ENCODE assay signal across 18 mouse cellular contexts in the genomic region with DNA sequence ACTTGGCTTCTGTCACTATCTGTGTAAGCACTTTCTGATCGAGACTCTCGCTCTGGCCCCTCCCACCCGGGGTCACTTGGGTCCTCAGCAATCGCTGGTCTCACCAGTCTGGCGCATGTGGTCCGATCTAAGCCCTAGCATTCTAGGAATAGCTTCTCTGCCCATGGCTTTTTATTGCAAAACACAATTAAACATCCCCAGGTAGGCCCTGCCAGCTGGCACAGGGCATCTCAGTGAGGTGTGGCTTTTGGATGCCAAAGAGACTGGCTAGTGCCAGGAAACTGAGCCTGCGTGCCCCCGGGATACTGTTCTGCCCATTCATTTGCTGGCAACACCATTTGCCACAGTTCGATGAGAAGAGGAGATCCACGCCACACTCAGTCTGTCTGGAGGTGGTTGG. TPM values are rescaled to one million over a fixed set of nuclear protein-coding genes. Genes with fewer than 3 reads are reported as not detected.
DNase-seq lines count a peak whose midpoint lies in the region; ATAC-seq and TF ChIP-seq lines count a peak whose summit lies in the region.
"Had no signal": no experiment of that assay in that cellular context is flagged by ENCODE, and none has a peak within 500 bp of the region (broad histone marks: within the 10 kb centered on the region; RNA-seq: fewer than 3 reads in every experiment).

No protein-coding gene starts in this region.

- DNase-seq in forebrain, embryonic 11.5 days (ENCODE audit: low spot score): peak; percentile 34
- DNase-seq in midbrain, postnatal 0 days (ENCODE audit: low spot score): peak; percentile 2
- no peak for DNase-seq in midbrain, embryonic 14.5 days
- peak; percentile 63 for DNase-seq in cerebellum, adult 8-10 months
- DNase-seq in gonadal fat pad, adult 2 months (ENCODE audit: low read depth): peak; percentile 41
- DNase-seq in limb, embryonic 10.5 days (ENCODE audit: low spot score): no peak
- DNase-seq in kidney, adult 11 months: no peak
- DNase-seq: B cell, adult 2 months; gastrocnemius, adult 2 months; heart, postnatal 36 days; lung, embryonic 14.5 days had no signal

- ATAC-seq in forebrain, embryonic 11.5 days (replicated peaks; ENCODE audit: low FRiP score): no peak
- no peak for ATAC-seq in forebrain, embryonic 12.5 days (ENCODE audit: low FRiP score)
- no peak for ATAC-seq in midbrain, postnatal 0 days (ENCODE audit: low FRiP score)
- ATAC-seq in midbrain, embryonic 14.5 days (ENCODE audit: low FRiP score, low TSS enrichment): no peak
- ATAC-seq: midbrain, embryonic 15.5 days had no signal

- H3K27ac ChIP-seq in forebrain, embryonic 11.5 days (ENCODE audit: low read depth, low read length): no peak overlapping the region
- no peak overlapping the region for H3K27ac ChIP-seq in forebrain, embryonic 12.5 days
- H3K27ac ChIP-seq in midbrain, postnatal 0 days (ENCODE audit: low read depth, low read length): no peak overlapping the region
- H3K27ac ChIP-seq in midbrain, embryonic 14.5 days (replicated peaks; ENCODE audit: low read depth, low read length): no peak overlapping the region
- no peak overlapping the region for H3K27ac ChIP-seq in limb, embryonic 10.5 days
- H3K27ac ChIP-seq: embryonic facial prominence, embryonic 13.5 days; forebrain, embryonic 10.5 days; gastrocnemius, adult 2 months; kidney, embryonic 15.5 days; midbrain, embryonic 15.5 days had no signal

- no peak for TF ChIP-seq CTCF in midbrain, postnatal 0 days (IDR thresholded peaks at IDR 0.05)

- no peak overlapping the region for H3K9ac ChIP-seq in forebrain, embryonic 11.5 days (ENCODE audit: low read length)
- H3K9ac ChIP-seq in forebrain, embryonic 12.5 days: no peak overlapping the region
- no peak overlapping the region for H3K9ac ChIP-seq in midbrain, postnatal 0 days (replicated peaks; ENCODE audit: low read length, poor library complexity, severe bottlenecking)
- no peak overlapping the region for H3K9ac ChIP-seq in midbrain, embryonic 14.5 days (replicated peaks; ENCODE audit: low read length)
- H3K9ac ChIP-seq: embryonic facial prominence, embryonic 13.5 days; kidney, embryonic 15.5 days; lung, embryonic 14.5 days; midbrain, embryonic 15.5 days had no signal

- H3K36me3 ChIP-seq in forebrain, embryonic 11.5 days (ENCODE audit: control insufficient read depth, insufficient read depth, low read length): no peaks in the 10 kb centered on the region
- H3K36me3 ChIP-seq in forebrain, embryonic 12.5 days (replicated peaks): no peaks in the 10 kb centered on the region
- H3K36me3 ChIP-seq in midbrain, postnatal 0 days (ENCODE audit: insufficient read depth, low read length): no peaks in the 10 kb centered on the region
- no peaks in the 10 kb centered on the region for H3K36me3 ChIP-seq in midbrain, embryonic 14.5 days (ENCODE audit: control insufficient read depth, insufficient read depth, low read length)
- H3K36me3 ChIP-seq in limb, embryonic 10.5 days: peaks cover 2% of the 10 kb centered on the region; the same call in 1 of the 2 replicates
- H3K36me3 ChIP-seq: embryonic facial prominence, embryonic 13.5 days; forebrain, embryonic 10.5 days; kidney, embryonic 15.5 days; midbrain, embryonic 15.5 days had no signal

- no peak overlapping the region for H3K4me3 ChIP-seq in forebrain, embryonic 11.5 days (ENCODE audit: low read depth, low read length)
- no peak overlapping the region for H3K4me3 ChIP-seq in forebrain, embryonic 12.5 days (replicated peaks)
- no peak overlapping the region for H3K4me3 ChIP-seq in midbrain, postnatal 0 days (ENCODE audit: low read depth, low read length)
- H3K4me3 ChIP-seq in midbrain, embryonic 14.5 days (replicated peaks; ENCODE audit: low read depth, low read length): no peak overlapping the region
- H3K4me3 ChIP-seq in limb, embryonic 10.5 days: no peak overlapping the region
- H3K4me3 ChIP-seq: embryonic facial prominence, embryonic 13.5 days; forebrain, embryonic 10.5 days; gastrocnemius, adult 2 months; kidney, embryonic 15.5 days; midbrain, embryonic 15.5 days had no signal

- WGBS in forebrain, embryonic 11.5 days: 86% methylated on average over 10 of the region's 10 CpGs
- 88% methylated on average over 10 of the region's 10 CpGs for WGBS in forebrain, embryonic 12.5 days
- 77% methylated on average over 10 of the region's 10 CpGs for whole genome bisulfite sequencing in midbrain, postnatal 0 days
- 88% methylated on average over 10 of the region's 10 CpGs for WGBS in midbrain, embryonic 14.5 days
- 84% methylated on average over 10 of the region's 10 CpGs for WGBS in limb, embryonic 10.5 days

- H3K27me3 ChIP-seq in forebrain, embryonic 11.5 days (ENCODE audit: control insufficient read depth, insufficient read depth, low read length): no peaks in the 10 kb centered on the region; the same call in 1 of the 2 replicates
- H3K27me3 ChIP-seq in forebrain, embryonic 12.5 days: no peaks in the 10 kb centered on the region
- no peaks in the 10 kb centered on the region for H3K27me3 ChIP-seq in midbrain, postnatal 0 days (ENCODE audit: insufficient read depth, low read length)
- no peaks in the 10 kb centered on the region for H3K27me3 ChIP-seq in midbrain, embryonic 14.5 days (ENCODE audit: control insufficient read depth, insufficient read depth, low read length)
- H3K27me3 ChIP-seq in limb, embryonic 10.5 days (ENCODE audit: low read depth, poor library complexity, severe bottlenecking): no peaks in the 10 kb centered on the region
- H3K27me3 ChIP-seq: embryonic facial prominence, embryonic 13.5 days; kidney, embryonic 15.5 days; midbrain, embryonic 15.5 days had no signal

- H3K4me1 ChIP-seq in forebrain, embryonic 11.5 days (replicated peaks; ENCODE audit: control insufficient read depth, insufficient read depth, low read length): no peaks in the 10 kb centered on the region
- no peaks in the 10 kb centered on the region for H3K4me1 ChIP-seq in forebrain, embryonic 12.5 days
- no peaks in the 10 kb centered on the region for H3K4me1 ChIP-seq in midbrain, postnatal 0 days (ENCODE audit: insufficient read depth, low read length)
- no peaks in the 10 kb centered on the region for H3K4me1 ChIP-seq in midbrain, embryonic 14.5 days (ENCODE audit: control insufficient read depth, insufficient read depth, low read length)
- H3K4me1 ChIP-seq in limb, embryonic 10.5 days: 0 out of 2 replicates have a peak, but pooled peaks cover 3% of the 10 kb centered on the region
- H3K4me1 ChIP-seq: kidney, embryonic 15.5 days; midbrain, embryonic 15.5 days had no signal

- H3K9me3 ChIP-seq in forebrain, embryonic 11.5 days (ENCODE audit: control insufficient read depth, low read length): no peaks in the 10 kb centered on the region
- no peaks in the 10 kb centered on the region for H3K9me3 ChIP-seq in forebrain, embryonic 12.5 days
- no peaks in the 10 kb centered on the region for H3K9me3 ChIP-seq in midbrain, postnatal 0 days (ENCODE audit: low read length)
- no peaks in the 10 kb centered on the region for H3K9me3 ChIP-seq in midbrain, embryonic 14.5 days (ENCODE audit: control insufficient read depth, low read length)
- no peaks in the 10 kb centered on the region for H3K9me3 ChIP-seq in limb, embryonic 10.5 days (replicated peaks)
- H3K9me3 ChIP-seq: embryonic facial prominence, embryonic 13.5 days; forebrain, embryonic 10.5 days; kidney, embryonic 15.5 days; midbrain, embryonic 15.5 days had no signal

- no peak overlapping the region for H3K4me2 ChIP-seq in forebrain, embryonic 11.5 days (ENCODE audit: low read depth, low read length, severe bottlenecking)
- H3K4me2 ChIP-seq in forebrain, embryonic 12.5 days: no peak overlapping the region
- H3K4me2 ChIP-seq in midbrain, postnatal 0 days (ENCODE audit: low read depth, low read length, poor library complexity, severe bottlenecking): no peak overlapping the region
- H3K4me2 ChIP-seq in midbrain, embryonic 14.5 days (ENCODE audit: low read length): no peak overlapping the region
- H3K4me2 ChIP-seq: embryonic facial prominence, embryonic 13.5 days; kidney, embryonic 15.5 days; lung, embryonic 14.5 days; midbrain, embryonic 15.5 days had no signal

RNA-seq across cellular contexts. Expression of a gene that starts 35.9 kb away (rescaled TPM):
- polyA plus RNA-seq in forebrain, embryonic 11.5 days (2014; fragmentation: Nextera tagmentation; extraction: Ambion mirVana): 121 and 141 TPM in 2 replicates
- 94.7 and 122 TPM in 2 replicates for polyA plus RNA-seq in forebrain, embryonic 12.5 days (2016; fragmentation: Nextera tagmentation; extraction: Ambion mirVana)
- 369 and 380 TPM in 2 replicates for total RNA-seq in midbrain, postnatal 0 days (2014; rRNA removed)
- 195 and 213 TPM in 2 replicates for polyA plus RNA-seq in midbrain, postnatal 0 days (2015; fragmentation: Nextera tagmentation; extraction: Ambion mirVana)
- 19.1 and 102 TPM in 2 replicates for polyA plus RNA-seq in midbrain, embryonic 14.5 days (2014; fragmentation: Nextera tagmentation; extraction: Ambion mirVana)
- 18.3 and 25.2 TPM in 2 replicates for polyA plus RNA-seq in gonadal fat pad, adult 2 months (2012; rRNA removed)
- 769 and 872 TPM in 2 replicates for polyA plus RNA-seq in limb, embryonic 10.5 days (2016; fragmentation: Nextera tagmentation; extraction: Ambion mirVana)
- total RNA-seq: megakaryocyte progenitor cell, adult 5-6 weeks had no signal

RNA-seq across cellular contexts. Expression of a gene that starts 39.1 kb away (rescaled TPM):
- not detected in 2 replicates for polyA plus RNA-seq in forebrain, embryonic 11.5 days (2014; fragmentation: Nextera tagmentation; extraction: Ambion mirVana)
- not detected in 2 replicates for polyA plus RNA-seq in forebrain, embryonic 12.5 days (2016; fragmentation: Nextera tagmentation; extraction: Ambion mirVana)
- total RNA-seq in midbrain, postnatal 0 days (2014; rRNA removed): not detected in 2 replicates
- polyA plus RNA-seq in midbrain, postnatal 0 days (2015; fragmentation: Nextera tagmentation; extraction: Ambion mirVana): not detected in 2 replicates
- 0.04 TPM in 1 of 2 replicates, not detected in the other for polyA plus RNA-seq in midbrain, embryonic 14.5 days (2014; fragmentation: Nextera tagmentation; extraction: Ambion mirVana)
- polyA plus RNA-seq in gonadal fat pad, adult 2 months (2012; rRNA removed): not detected in 2 replicates
- polyA plus RNA-seq in limb, embryonic 10.5 days (2016; fragmentation: Nextera tagmentation; extraction: Ambion mirVana): 0.09 and 0.11 TPM in 2 replicates
- total RNA-seq: gastrocnemius, adult 2 months; megakaryocyte progenitor cell, adult 5-6 weeks had no signal
- polyA plus RNA-seq: embryonic facial prominence, embryonic 13.5 days; forebrain, embryonic 10.5 days; kidney, embryonic 15.5 days; lung, embryonic 14.5 days; midbrain, embryonic 15.5 days; urinary bladder, adult 2 months had no signal

Comparison
In these comparisons a context has a peak if more than half of its experiments do, and no peak if none do; other contexts are left out.
1. DNase-seq: peak in forebrain, embryonic 11.5 days (single experiment), midbrain, postnatal 0 days (single experiment), cerebellum, adult 8-10 months (single experiment) and gonadal fat pad, adult 2 months (single experiment); none in midbrain, embryonic 14.5 days (single experiment), limb, embryonic 10.5 days (single experiment) and kidney, adult 11 months (single experiment).